Mouse (Mus musculus) C2C12 (cell line): ENCODE results near the gene Hipk3.

Source experiments
- CEBPB ChIP-seq: IDR thresholded peaks from one replicate; pipeline ENCODE4 v1.6.1; 2011; ENCODE audit warnings: low read depth, mild to moderate bottlenecking, control low read depth, moderate library complexity
- CTCF ChIP-seq: IDR thresholded peaks from one replicate; pipeline ENCODE4 v1.5.1; 2011; ENCODE audit not compliant: control insufficient read depth, insufficient read depth, insufficient read length
- FOSL1 ChIP-seq: IDR thresholded peaks from one replicate; pipeline ENCODE4 v1.8.0; 2011; ENCODE audit warnings: mild to moderate bottlenecking, low read length; ENCODE audit not compliant: poor library complexity, insufficient read depth, severe bottlenecking
- MAX ChIP-seq: IDR thresholded peaks from one replicate; pipeline ENCODE4 v1.6.1; 2011; ENCODE audit warnings: mild to moderate bottlenecking, control low read depth
- MYOG ChIP-seq: IDR thresholded peaks from one replicate; pipeline ENCODE4 v1.6.1; 2011; ENCODE audit not compliant: control insufficient read depth, insufficient read length; ENCODE audit errors: extremely low read depth
- USF1 ChIP-seq: IDR thresholded peaks from one replicate; pipeline ENCODE4 v1.6.1; 2011; ENCODE audit warnings: low read depth, mild to moderate bottlenecking, control low read depth, moderate library complexity

- TF ChIP-seq USF1 (no peak), FOSL1 (no peak), CTCF (no peak), MYOG (no peak), CEBPB (no peak), MAX (no peak)
These were observed 99.5 kb downstream of the Hipk3 start for GRCm38 (mm10) chr2:104394769-104395168.
